Mouse (Mus musculus): ENCODE measurements around the gene Ropn1l. TPM values are rescaled to one million over a fixed set of nuclear protein-coding genes. Genes with fewer than 3 reads are reported as not detected.
A peak's percentile ranks its signal among the peaks of the same experiment; 100 is the strongest.

The Ropn1l gene
- total and polyA plus RNA-seq, 3 experiments, result 0.96 to 1.7 TPM; not detected in 1

GRCm38 (mm10) chr15:31417796-31418685, 35.5 kb downstream of the Ropn1l start:
- DNase-seq (ENCODE audit: low read depth, low spot score), result peak; percentile 99
- Histone ChIP-seq H3K79me2 (ENCODE audit: control insufficient read depth, insufficient read depth, low read length, poor library complexity) (peaks cover 16% of the 10 kb centered on the region), H3K36me3 (ENCODE audit: control insufficient read depth in 1 of 2, insufficient read depth in 2 of 2, low read length in 2 of 2) (peaks cover 0 to 32% of the 10 kb centered on the region in 2 experiments; a peak in 2 of 4 replicates), H3K4me1 (ENCODE audit: control insufficient read depth in 1 of 2, insufficient read depth in 2 of 2, low read length in 2 of 2) (peaks cover 21 to 38% of the 10 kb centered on the region in 2 experiments), H3K27ac (ENCODE audit: control insufficient read depth, low read depth, low read length) (peak overlapping the region; percentile 98), H3K9me3 (replicated peaks; ENCODE audit: insufficient read depth, low read length) (no peaks in the 10 kb centered on the region), H3K9ac (ENCODE audit: control insufficient read depth, low read depth, low read length, poor library complexity, severe bottlenecking) (peak overlapping the region; percentile 78), H3K27me3 (ENCODE audit: control insufficient read depth in 1 of 2, insufficient read depth in 2 of 2, low read length in 2 of 2) (no peaks in the 10 kb centered on the region), H3K4me3 (ENCODE audit: control insufficient read depth in 1 of 2, insufficient read depth in 1 of 2, low read depth in 2 of 2, low read length in 2 of 2) (peak overlapping the region; percentile 64 to 80)
- TF ChIP-seq HCFC1 (IDR thresholded peaks at IDR 0.05; ENCODE audit: low read depth, low read length), result peak; percentile 63; the same call in 1 of the 2 replicates
- peak; percentile 96 for TF ChIP-seq MXI1 (IDR thresholded peaks at IDR 0.05; ENCODE audit: low read depth, low read length)
- TF ChIP-seq RAD21 (IDR thresholded peaks at IDR 0.05; ENCODE audit: low read depth, low read length), result no peak
- peak; percentile 93 for TF ChIP-seq MEF2A (IDR thresholded peaks at IDR 0.05; ENCODE audit: extremely low read depth, insufficient replicate concordance, low read depth, low read length, poor library complexity, severe bottlenecking)
- peak; percentile 93 for TF ChIP-seq SIN3A (IDR thresholded peaks at IDR 0.05; ENCODE audit: low read length)
- TF ChIP-seq ZMIZ1 (IDR thresholded peaks at IDR 0.05; ENCODE audit: low read depth, low read length), result no peak
- peak; percentile 93 for TF ChIP-seq MAX (IDR thresholded peaks at IDR 0.05; ENCODE audit: low read length)
- no peak for TF ChIP-seq CHD2 (IDR thresholded peaks at IDR 0.05; ENCODE audit: low read length)
- TF ChIP-seq NRF1 (IDR thresholded peaks at IDR 0.05; ENCODE audit: insufficient read depth, low read depth, low read length, poor library complexity, severe bottlenecking), result no peak
- 0 out of 2 replicates have a peak, but pooled peaks have one; percentile 49 for TF ChIP-seq MYB (IDR thresholded peaks at IDR 0.05; ENCODE audit: low read depth, low read length)
- no peak for TF ChIP-seq JUND (IDR thresholded peaks at IDR 0.05; ENCODE audit: low read depth, low read length)
- no peak; the same call in 1 of the 2 replicates for TF ChIP-seq KAT2A (conservative IDR thresholded peaks at IDR 0.05; ENCODE audit: low read depth, low read length)
- TF ChIP-seq GATA1 (IDR thresholded peaks at IDR 0.05; ENCODE audit: low read depth, low read length), result peak; percentile 98
- peak; percentile 78 to 83 for TF ChIP-seq POLR2A (IDR thresholded peaks at IDR 0.05; ENCODE audit: control insufficient read depth in 1 of 2, insufficient read depth in 1 of 2, low read depth in 1 of 2, low read length in 2 of 2, poor library complexity in 1 of 2)
- peak; percentile 74 for TF ChIP-seq TBP (IDR thresholded peaks at IDR 0.05; ENCODE audit: low read depth, low read length)
- peak; percentile 97 for TF ChIP-seq TCF12 (IDR thresholded peaks at IDR 0.05; ENCODE audit: low read depth, low read length)
- peak; percentile 75; the same call in 1 of the 2 replicates for TF ChIP-seq BHLHE40 (IDR thresholded peaks at IDR 0.05; ENCODE audit: borderline replicate concordance, low read depth, low read length)
- TF ChIP-seq SMC3 (IDR thresholded peaks at IDR 0.05; ENCODE audit: low read depth, low read length), result peak; percentile 9; the same call in 1 of the 2 replicates
- peak; percentile 98 for TF ChIP-seq TAL1 (IDR thresholded peaks at IDR 0.05; ENCODE audit: low read length)
- TF ChIP-seq MYC (IDR thresholded peaks at IDR 0.05; ENCODE audit: low read depth, low read length), result peak; percentile 77; the same call in 1 of the 2 replicates
- no peak for TF ChIP-seq ZKSCAN1 (IDR thresholded peaks at IDR 0.05; ENCODE audit: low read depth, low read length)
- peak; percentile 85 for TF ChIP-seq MAZ (IDR thresholded peaks at IDR 0.05; ENCODE audit: low read depth, low read length)
- peak; percentile 65 for TF ChIP-seq NELFE (IDR thresholded peaks at IDR 0.05; ENCODE audit: low read depth, low read length)
- TF ChIP-seq POLR2AphosphoS2 (IDR thresholded peaks at IDR 0.05; ENCODE audit: low read length), result peak; percentile 78; the same call in 1 of the 2 replicates
- peak; percentile 78; the same call in 1 of the 2 replicates for TF ChIP-seq POLR2AphosphoS5 (IDR thresholded peaks at IDR 0.05; ENCODE audit: borderline replicate concordance, low read depth, low read length)
- TF ChIP-seq E2F4 (IDR thresholded peaks at IDR 0.05; ENCODE audit: borderline replicate concordance, low read depth, low read length), result 0 out of 2 replicates have a peak, but pooled peaks have one; percentile 66
- no peak for TF ChIP-seq CTCF (IDR thresholded peaks at IDR 0.05 in 2 of 3, conservative IDR thresholded peaks at IDR 0.05 in 1 of 3; ENCODE audit: control insufficient read depth in 1 of 3, insufficient read depth in 1 of 3, low read depth in 2 of 3, low read length in 3 of 3, poor library complexity in 1 of 3, severe bottlenecking in 1 of 3)
- TF ChIP-seq ETS1 (IDR thresholded peaks at IDR 0.05; ENCODE audit: low read depth, low read length), result peak; percentile 97
- TF ChIP-seq UBTF (IDR thresholded peaks at IDR 0.05; ENCODE audit: borderline replicate concordance, insufficient read depth, low read depth, low read length), result no peak
- TF ChIP-seq CHD1 (IDR thresholded peaks at IDR 0.05; ENCODE audit: low read depth, low read length), result no peak; the same call in 1 of the 2 replicates
- TF ChIP-seq ZC3H11A (IDR thresholded peaks at IDR 0.05; ENCODE audit: low read depth, low read length), result no peak
- peak; percentile 58; the same call in 1 of the 2 replicates for TF ChIP-seq ELF1 (IDR thresholded peaks at IDR 0.05; ENCODE audit: low read depth, low read length)
- TF ChIP-seq RCOR1 (IDR thresholded peaks at IDR 0.05; ENCODE audit: low read depth, low read length), result peak; percentile 79; the same call in 1 of the 2 replicates
- TF ChIP-seq ZNF384 (IDR thresholded peaks at IDR 0.05; ENCODE audit: low read depth, low read length), result peak; percentile 70

Data from MEL (cell line).